Mouse (Mus musculus): ENCODE data around the gene Npff. TPM values are rescaled to one million over a fixed set of nuclear protein-coding genes. Genes with fewer than 3 reads are reported as not detected.

Gene Npff
- polyA plus RNA-seq, 1 experiment: 1.0 TPM

GRCm38 (mm10) chr15:102510590-102511284 lies 14.0 kb downstream of the Npff start:
- no peaks in the 10 kb centered on the region for H3K9me3 ChIP-seq (replicated peaks; ENCODE audit: control insufficient read depth, insufficient read depth, low read length, poor library complexity, severe bottlenecking)
- no peaks in the 10 kb centered on the region for H3K27me3 ChIP-seq (ENCODE audit: control insufficient read depth, insufficient read depth, low read length, poor library complexity, severe bottlenecking)
- H3K4me1 ChIP-seq (ENCODE audit: control insufficient read depth, insufficient read depth, low read length): peaks cover 6% of the 10 kb centered on the region
- TF ChIP-seq POLR2A (IDR thresholded peaks at IDR 0.05; ENCODE audit: insufficient read depth, low read length) (peak; percentile 43), CTCF (IDR thresholded peaks at IDR 0.05; ENCODE audit: low read depth, low read length) (no peak)
- peak overlapping the region; percentile 76 for H3K4me3 ChIP-seq (ENCODE audit: low read depth, low read length)
- peak overlapping the region; percentile 12; the same call in 1 of the 2 replicates for H3K27ac ChIP-seq (ENCODE audit: insufficient read depth, low read length)
- H3K9ac ChIP-seq (ENCODE audit: low read depth, poor library complexity, severe bottlenecking): peak overlapping the region; percentile 50
- no peaks in the 10 kb centered on the region; the same call in 1 of the 2 replicates for H3K36me3 ChIP-seq (ENCODE audit: control insufficient read depth, insufficient read depth, low read length, poor library complexity, severe bottlenecking)

GRCm38 (mm10) chr15:102510110-102510509 lies 14.6 kb downstream of the Npff start:
- no peaks in the 10 kb centered on the region for H3K27me3 ChIP-seq (ENCODE audit: control insufficient read depth, insufficient read depth, low read length, poor library complexity, severe bottlenecking)
- no peak for TF ChIP-seq POLR2A (IDR thresholded peaks at IDR 0.05; ENCODE audit: insufficient read depth, low read length)
- no peak for TF ChIP-seq CTCF (IDR thresholded peaks at IDR 0.05; ENCODE audit: low read depth, low read length)
- TF ChIP-seq EP300 (IDR thresholded peaks at IDR 0.05; ENCODE audit: insufficient read depth, low read depth, low read length): no peak
- H3K9ac ChIP-seq (ENCODE audit: low read depth, poor library complexity, severe bottlenecking): peak overlapping the region; percentile 50
- H3K27ac ChIP-seq (ENCODE audit: insufficient read depth, low read length): 0 out of 2 replicates have a peak overlapping the region, but pooled peaks have one; percentile 31
- peaks cover 5% of the 10 kb centered on the region for H3K4me1 ChIP-seq (ENCODE audit: control insufficient read depth, insufficient read depth, low read length)
- peak overlapping the region; percentile 76 for H3K4me3 ChIP-seq (ENCODE audit: low read depth, low read length)
- no peaks in the 10 kb centered on the region for H3K9me3 ChIP-seq (replicated peaks; ENCODE audit: control insufficient read depth, insufficient read depth, low read length, poor library complexity, severe bottlenecking)
- H3K36me3 ChIP-seq (ENCODE audit: control insufficient read depth, insufficient read depth, low read length, poor library complexity, severe bottlenecking): no peaks in the 10 kb centered on the region; the same call in 1 of the 2 replicates

DNA sequence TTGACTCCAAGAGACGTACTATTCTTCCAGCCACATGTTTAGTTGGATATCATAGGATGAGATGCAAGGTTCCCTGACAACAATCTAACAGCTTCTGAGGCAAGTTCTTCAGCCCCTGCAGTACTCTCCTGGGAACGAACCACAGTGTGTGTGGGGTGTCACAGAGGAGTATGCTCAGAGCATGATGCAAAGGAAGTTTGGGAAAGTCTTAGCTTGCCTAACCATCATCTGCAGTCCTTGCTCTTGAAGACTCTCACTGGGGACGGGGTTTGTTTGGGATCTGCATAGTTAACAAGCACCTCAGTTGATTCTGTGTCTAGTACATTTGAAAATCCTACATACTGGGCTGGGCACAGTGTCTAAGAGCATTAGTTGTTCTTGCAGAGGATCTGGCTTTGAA lies 16.4 kb downstream of the Npff start:
- no peak for TF ChIP-seq CTCF (IDR thresholded peaks at IDR 0.05; ENCODE audit: low read depth, low read length)
- no peak for TF ChIP-seq EP300 (IDR thresholded peaks at IDR 0.05; ENCODE audit: insufficient read depth, low read depth, low read length)
- TF ChIP-seq POLR2A (IDR thresholded peaks at IDR 0.05; ENCODE audit: insufficient read depth, low read length): no peak
- H3K4me1 ChIP-seq (ENCODE audit: control insufficient read depth, insufficient read depth, low read length): peaks cover 6% of the 10 kb centered on the region

GRCm38 (mm10) chr15:102507561-102507960 lies 17.2 kb downstream of the Npff start:
- Histone ChIP-seq H3K27me3 (ENCODE audit: control insufficient read depth, insufficient read depth, low read length, poor library complexity, severe bottlenecking) (no peaks in the 10 kb centered on the region), H3K4me1 (ENCODE audit: control insufficient read depth, insufficient read depth, low read length) (peaks cover 6% of the 10 kb centered on the region), H3K4me3 (ENCODE audit: low read depth, low read length) (no peak overlapping the region), H3K27ac (ENCODE audit: insufficient read depth, low read length) (no peak overlapping the region), H3K36me3 (ENCODE audit: control insufficient read depth, insufficient read depth, low read length, poor library complexity, severe bottlenecking) (peaks cover 20% of the 10 kb centered on the region), H3K9ac (ENCODE audit: low read depth, poor library complexity, severe bottlenecking) (no peak overlapping the region), H3K9me3 (replicated peaks; ENCODE audit: control insufficient read depth, insufficient read depth, low read length, poor library complexity, severe bottlenecking) (no peaks in the 10 kb centered on the region)
- TF ChIP-seq EP300 (IDR thresholded peaks at IDR 0.05; ENCODE audit: insufficient read depth, low read depth, low read length) (no peak), POLR2A (IDR thresholded peaks at IDR 0.05; ENCODE audit: insufficient read depth, low read length) (no peak), CTCF (IDR thresholded peaks at IDR 0.05; ENCODE audit: low read depth, low read length) (no peak)

More for the DNA sequence above, 16.4 kb downstream of the Npff start:
- Histone ChIP-seq H3K9ac (ENCODE audit: low read depth, poor library complexity, severe bottlenecking) (no peak overlapping the region), H3K4me3 (ENCODE audit: low read depth, low read length) (no peak overlapping the region), H3K36me3 (ENCODE audit: control insufficient read depth, insufficient read depth, low read length, poor library complexity, severe bottlenecking) (peaks cover 12% of the 10 kb centered on the region), H3K27ac (ENCODE audit: insufficient read depth, low read length) (no peak overlapping the region), H3K27me3 (ENCODE audit: control insufficient read depth, insufficient read depth, low read length, poor library complexity, severe bottlenecking) (no peaks in the 10 kb centered on the region), H3K9me3 (replicated peaks; ENCODE audit: control insufficient read depth, insufficient read depth, low read length, poor library complexity, severe bottlenecking) (no peaks in the 10 kb centered on the region)

DNA sequence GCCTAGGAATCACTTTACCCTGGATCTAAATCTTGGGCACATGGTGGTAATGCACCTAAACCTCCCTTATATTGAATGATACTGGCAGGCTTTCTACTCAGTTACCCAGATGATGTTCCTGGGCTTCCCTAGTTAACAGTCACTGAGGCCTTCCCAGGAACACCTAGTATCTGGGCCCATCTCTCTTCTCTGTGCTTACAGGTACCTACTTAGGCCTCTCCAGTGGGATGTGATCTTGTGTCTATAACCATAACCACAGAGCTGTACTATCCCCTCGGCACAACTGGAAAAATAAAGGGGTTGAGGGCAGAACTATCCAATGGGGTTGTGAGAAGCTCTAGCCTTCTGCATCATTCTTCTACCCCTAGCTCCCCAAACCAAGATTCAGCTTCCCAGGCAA lies 17.9 kb downstream of the Npff start:
- no peak for TF ChIP-seq POLR2A (IDR thresholded peaks at IDR 0.05; ENCODE audit: insufficient read depth, low read length)
- no peak for TF ChIP-seq EP300 (IDR thresholded peaks at IDR 0.05; ENCODE audit: insufficient read depth, low read depth, low read length)
- no peak for TF ChIP-seq CTCF (IDR thresholded peaks at IDR 0.05; ENCODE audit: low read depth, low read length)
- no peaks in the 10 kb centered on the region for H3K9me3 ChIP-seq (replicated peaks; ENCODE audit: control insufficient read depth, insufficient read depth, low read length, poor library complexity, severe bottlenecking)
- peaks cover 3% of the 10 kb centered on the region for H3K4me1 ChIP-seq (ENCODE audit: control insufficient read depth, insufficient read depth, low read length)
- H3K36me3 ChIP-seq (ENCODE audit: control insufficient read depth, insufficient read depth, low read length, poor library complexity, severe bottlenecking): peaks cover 27% of the 10 kb centered on the region
- no peak overlapping the region for H3K9ac ChIP-seq (ENCODE audit: low read depth, poor library complexity, severe bottlenecking)
- no peak overlapping the region for H3K4me3 ChIP-seq (ENCODE audit: low read depth, low read length)
- H3K27ac ChIP-seq (ENCODE audit: insufficient read depth, low read length): no peak overlapping the region
- no peaks in the 10 kb centered on the region for H3K27me3 ChIP-seq (ENCODE audit: control insufficient read depth, insufficient read depth, low read length, poor library complexity, severe bottlenecking)

DNA sequence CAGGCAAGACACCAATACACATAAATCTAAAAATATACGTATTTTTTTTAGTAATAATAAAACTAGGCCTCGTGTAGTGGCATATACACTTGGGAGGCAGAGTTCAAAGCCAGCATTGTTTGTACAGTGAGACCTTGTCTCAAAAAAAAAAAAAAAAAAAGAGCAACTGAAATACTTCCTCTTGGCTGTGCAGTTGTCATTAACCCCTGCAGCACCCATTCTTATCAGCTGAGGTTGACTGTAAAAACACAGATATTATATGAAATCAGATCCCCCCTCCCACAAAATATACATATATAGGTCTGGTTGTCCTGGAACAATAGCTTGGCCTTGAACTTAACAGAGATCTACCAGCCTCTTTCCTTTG lies 18.3 kb downstream of the Npff start:
- no peaks in the 10 kb centered on the region for H3K9me3 ChIP-seq (replicated peaks; ENCODE audit: control insufficient read depth, insufficient read depth, low read length, poor library complexity, severe bottlenecking)
- H3K27ac ChIP-seq (ENCODE audit: insufficient read depth, low read length): no peak overlapping the region
- TF ChIP-seq POLR2A (IDR thresholded peaks at IDR 0.05; ENCODE audit: insufficient read depth, low read length): no peak
- TF ChIP-seq CTCF (IDR thresholded peaks at IDR 0.05; ENCODE audit: low read depth, low read length): no peak
- TF ChIP-seq EP300 (IDR thresholded peaks at IDR 0.05; ENCODE audit: insufficient read depth, low read depth, low read length): no peak
- no peak overlapping the region for H3K4me3 ChIP-seq (ENCODE audit: low read depth, low read length)
- H3K9ac ChIP-seq (ENCODE audit: low read depth, poor library complexity, severe bottlenecking): no peak overlapping the region
- H3K36me3 ChIP-seq (ENCODE audit: control insufficient read depth, insufficient read depth, low read length, poor library complexity, severe bottlenecking): peaks cover 31% of the 10 kb centered on the region
- no peaks in the 10 kb centered on the region for H3K27me3 ChIP-seq (ENCODE audit: control insufficient read depth, insufficient read depth, low read length, poor library complexity, severe bottlenecking)
- peaks cover 2% of the 10 kb centered on the region for H3K4me1 ChIP-seq (ENCODE audit: control insufficient read depth, insufficient read depth, low read length)
